Mouse (Mus musculus): Measurements from ENCODE around the gene Tbx20.
A peak's percentile ranks its signal among the peaks of the same experiment; 100 is the strongest.

Gene Tbx20

GRCm38 (mm10) chr9:24774160-24774969 is at the start of gene Tbx20:
Gene Tbx20, minus strand, starts transcription at chr9:24774303.
- DNase-seq, result peak; percentile 88

GRCm38 (mm10) chr9:24818511-24818910 is 44.4 kb upstream of the Tbx20 start:
- no peak for DNase-seq

GRCm38 (mm10) chr9:24812461-24812860 is 38.4 kb upstream of the Tbx20 start:
- DNase-seq, result no peak

- no peak for DNase-seq
Observed at GRCm38 (mm10) chr9:24792110-24792509, 18.0 kb upstream of the Tbx20 start.

- DNase-seq, result no peak
Observed at GRCm38 (mm10) chr9:24789396-24789795, 15.3 kb upstream of the Tbx20 start.

- DNase-seq, result no peak
Observed at GRCm38 (mm10) chr9:24782338-24782737, 8.2 kb upstream of the Tbx20 start.

GRCm38 (mm10) chr9:24780929-24781441 is 6.9 kb upstream of the Tbx20 start:
- peak; percentile 74 for DNase-seq

GRCm38 (mm10) chr9:24780391-24780928 is 6.4 kb upstream of the Tbx20 start:
- no peak for DNase-seq

GRCm38 (mm10) chr9:24779975-24780374 is 5.9 kb upstream of the Tbx20 start:
- no peak for DNase-seq

- no peak for DNase-seq
Observed at GRCm38 (mm10) chr9:24778571-24778970, 4.5 kb upstream of the Tbx20 start.

GRCm38 (mm10) chr9:24777961-24778360 is 3.9 kb upstream of the Tbx20 start:
- DNase-seq, result peak; percentile 64

- peak; percentile 41 for DNase-seq
Observed at GRCm38 (mm10) chr9:24777176-24777895, 3.2 kb upstream of the Tbx20 start.

- peak; percentile 68 for DNase-seq
Observed at GRCm38 (mm10) chr9:24776487-24776886, 2.4 kb upstream of the Tbx20 start.

- no peak for DNase-seq
Observed at GRCm38 (mm10) chr9:24775567-24775966, 1.5 kb upstream of the Tbx20 start.

- DNase-seq, result no peak
Observed at GRCm38 (mm10) chr9:24775001-24775400, 898 bp upstream of the Tbx20 start.

GRCm38 (mm10) chr9:24773669-24774068 is 434 bp downstream of the Tbx20 start:
- peak; percentile 50 for DNase-seq

GRCm38 (mm10) chr9:24773171-24773570 is 932 bp downstream of the Tbx20 start:
- no peak for DNase-seq

- DNase-seq, result no peak
Observed at GRCm38 (mm10) chr9:24772431-24773120, 1.5 kb downstream of the Tbx20 start.

- DNase-seq, result no peak
Observed at GRCm38 (mm10) chr9:24771713-24772112, 2.4 kb downstream of the Tbx20 start.

GRCm38 (mm10) chr9:24770941-24771405 is 3.1 kb downstream of the Tbx20 start:
- DNase-seq, result no peak

- peak; percentile 52 for DNase-seq
Observed at GRCm38 (mm10) chr9:24770149-24770940, 3.8 kb downstream of the Tbx20 start.

- DNase-seq, result no peak
Observed at GRCm38 (mm10) chr9:24769611-24770010, 4.5 kb downstream of the Tbx20 start.
